Mouse (Mus musculus): ENCODE measurements around the gene Cx3cr1.

GRCm38 (mm10) chr9:120001945-120002725 lies 67.5 kb downstream of the Cx3cr1 start:
- TF ChIP-seq CTCF (IDR thresholded peaks at IDR 0.05) (no peak), EP300 (IDR thresholded peaks at IDR 0.05) (peak; percentile 99)

Data from lung, postnatal 0 days (tissue).